Mouse (Mus musculus): ENCODE results near the gene Lect2.

DNA sequence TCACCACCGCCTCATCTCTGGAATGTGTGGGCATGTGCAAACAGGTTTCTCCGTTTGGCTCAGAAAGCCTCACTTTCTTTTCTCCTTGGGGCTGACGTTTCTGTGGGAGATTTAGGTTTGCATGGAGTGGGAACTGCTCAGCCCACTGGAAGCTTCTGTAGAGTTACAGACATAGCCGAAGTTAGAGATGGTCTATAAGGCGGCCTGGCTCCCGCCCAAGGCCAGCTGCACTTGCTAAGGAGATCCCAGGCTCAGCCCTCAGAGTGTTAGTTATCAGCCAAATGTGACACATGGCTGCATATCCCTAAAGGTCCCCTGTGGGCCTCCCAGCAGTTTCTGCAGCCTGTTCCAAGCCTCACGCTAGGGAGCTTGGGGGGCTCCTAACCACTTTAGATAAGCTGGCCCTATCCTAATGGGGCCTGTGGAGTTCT, 45.7 kb upstream of the Lect2 start:
- TF ChIP-seq CTCF (IDR thresholded peaks at IDR 0.05; ENCODE audit: control insufficient read depth, insufficient read depth, insufficient read length) (no peak), USF1 (IDR thresholded peaks at IDR 0.05; ENCODE audit: low read depth) (no peak), MAX (IDR thresholded peaks at IDR 0.05) (no peak), CEBPB (IDR thresholded peaks at IDR 0.05; ENCODE audit: low read depth) (no peak), FOSL1 (IDR thresholded peaks at IDR 0.05; ENCODE audit: insufficient read depth, low read length, poor library complexity, severe bottlenecking) (no peak), MYOG (IDR thresholded peaks at IDR 0.05; ENCODE audit: control insufficient read depth, extremely low read depth, insufficient read length) (no peak), MYOD1 (IDR thresholded peaks at IDR 0.05; ENCODE audit: control insufficient read depth, insufficient read length, low read depth) (no peak)

Data from C2C12 (cell line).